Mouse (Mus musculus) stomach, embryonic 14.5 days (tissue): ENCODE data around the gene Dnah2. TPM values are rescaled to one million over a fixed set of nuclear protein-coding genes. Genes with fewer than 3 reads are reported as not detected.

Source experiments
- ATAC-seq: fragments of 200-750 bp; cut with Nextera tagmentation; 2 replicates; pipeline ENCODE4 v1.8.0; 2017; ENCODE audit warnings: low read depth, moderate TSS enrichment; ENCODE audit not compliant: insufficient number of reproducible peaks, insufficient read depth, low FRiP score
- H3K27ac ChIP-seq: fragments of 300-500 bp; sonication (generic); 2 replicates; pipeline ENCODE4 v1.5.1; 2014; ENCODE audit warnings: mild to moderate bottlenecking, low read length, moderate library complexity, mixed read lengths
- H3K27me3 ChIP-seq: fragments of 300-500 bp; sonication (generic); 2 replicates; pipeline ENCODE4 v1.6.1; 2014; ENCODE audit warnings: low read length, control low read depth, mixed read lengths; ENCODE audit not compliant: control insufficient read depth, insufficient read depth
- H3K36me3 ChIP-seq: fragments of 300-500 bp; sonication (generic); 2 replicates; pipeline ENCODE4 v1.6.1; 2014; ENCODE audit warnings: mild to moderate bottlenecking, control low read depth, low read length, moderate library complexity, mixed read lengths; ENCODE audit not compliant: control insufficient read depth, insufficient read depth
- H3K4me1 ChIP-seq: fragments of 300-500 bp; sonication (generic); 2 replicates; pipeline ENCODE4 v1.6.1; 2014; ENCODE audit warnings: low read length, control low read depth, mixed read lengths; ENCODE audit not compliant: control insufficient read depth, insufficient read depth
- H3K4me2 ChIP-seq: fragments of 300-500 bp; sonication (generic); replicated peaks from 2 replicates; pipeline ENCODE4 v1.6.1; 2014; ENCODE audit warnings: low read depth, low read length, control low read depth
- H3K4me3 ChIP-seq: fragments of 300-500 bp; sonication (generic); 2 replicates; pipeline ENCODE4 v1.5.1; 2014; ENCODE audit warnings: low read depth, low read length, control low read depth
- H3K9ac ChIP-seq: fragments of 300-500 bp; sonication (generic); replicated peaks from 2 replicates; pipeline ENCODE4 v1.6.1; 2014; ENCODE audit warnings: low read depth, mild to moderate bottlenecking, control low read depth, low read length, moderate library complexity, mixed read lengths
- H3K9me3 ChIP-seq: fragments of 300-500 bp; sonication (generic); 2 replicates; pipeline ENCODE4 v1.6.1; 2016; ENCODE audit warnings: low read depth, low read length, control low read depth; ENCODE audit not compliant: control insufficient read depth
- WGBS: fragments of 180-500 bp; shearing (Covaris S2); extraction: QIAGEN DNeasy Blood & Tissue Kit; methylation state at CpG from one replicate; pipeline ENCODE4 v1.1.7; 2014; 5-methylcytosine and 5-hydroxymethylcytosine counted together
- polyA plus RNA-seq: library from polyadenylated mRNA; unstranded; fragments of >200 nt; fragmentation: Nextera tagmentation; extraction: Ambion mirVana; gene quantifications from 2 replicates; pipeline ENCODE4 v1.2.1, GENCODE M21; 2014

Dnah2 gene
- polyA plus RNA-seq, 1 experiment from 2014 or later: 1.4 TPM

GRCm38 (mm10) chr11:69487474-69487873, 61.4 kb downstream of the Dnah2 start:
- no peak overlapping the region for H3K4me2 ChIP-seq
- 70% methylated on average over 2 of the region's 2 CpGs for WGBS
- no peaks in the 10 kb centered on the region for H3K27me3 ChIP-seq
- no peak for ATAC-seq
- no peaks in the 10 kb centered on the region for H3K9me3 ChIP-seq
- no peaks in the 10 kb centered on the region for H3K36me3 ChIP-seq
- H3K27ac ChIP-seq: no peak overlapping the region
- no peak overlapping the region for H3K9ac ChIP-seq
- H3K4me1 ChIP-seq: no peaks in the 10 kb centered on the region
- H3K4me3 ChIP-seq: no peak overlapping the region

GRCm38 (mm10) chr11:69477645-69478044, 71.3 kb downstream of the Dnah2 start:
- no peak overlapping the region for H3K9ac ChIP-seq
- ATAC-seq: no peak
- no peak overlapping the region for H3K4me2 ChIP-seq
- no peaks in the 10 kb centered on the region for H3K36me3 ChIP-seq
- WGBS: 90% methylated on average over 8 of the region's 8 CpGs
- H3K27me3 ChIP-seq: no peaks in the 10 kb centered on the region
- H3K4me1 ChIP-seq: no peaks in the 10 kb centered on the region
- no peak overlapping the region for H3K4me3 ChIP-seq
- no peak overlapping the region for H3K27ac ChIP-seq
- H3K9me3 ChIP-seq: no peaks in the 10 kb centered on the region

- no peak overlapping the region for H3K4me2 ChIP-seq
- no peak for ATAC-seq
- H3K27me3 ChIP-seq: no peaks in the 10 kb centered on the region
- no peaks in the 10 kb centered on the region for H3K36me3 ChIP-seq
- no peak overlapping the region for H3K4me3 ChIP-seq
- WGBS: 90% methylated on average over 10 of the region's 10 CpGs
- H3K9me3 ChIP-seq: no peaks in the 10 kb centered on the region
- H3K4me1 ChIP-seq: no peaks in the 10 kb centered on the region
- no peak overlapping the region for H3K27ac ChIP-seq
- no peak overlapping the region for H3K9ac ChIP-seq
Observed at GRCm38 (mm10) chr11:69476802-69477201, 72.1 kb downstream of the Dnah2 start.

- 34% methylated on average over 5 of the region's 5 CpGs for WGBS
- no peaks in the 10 kb centered on the region for H3K27me3 ChIP-seq
- H3K4me1 ChIP-seq: no peaks in the 10 kb centered on the region
- H3K4me2 ChIP-seq: no peak overlapping the region
- H3K27ac ChIP-seq: no peak overlapping the region
- no peak for ATAC-seq
- no peaks in the 10 kb centered on the region for H3K9me3 ChIP-seq
- H3K9ac ChIP-seq: no peak overlapping the region
- no peaks in the 10 kb centered on the region for H3K36me3 ChIP-seq
- no peak overlapping the region for H3K4me3 ChIP-seq
Observed at GRCm38 (mm10) chr11:69474737-69475136, 74.2 kb downstream of the Dnah2 start.

- no peaks in the 10 kb centered on the region for H3K27me3 ChIP-seq
- no peaks in the 10 kb centered on the region for H3K4me1 ChIP-seq
- H3K36me3 ChIP-seq: no peaks in the 10 kb centered on the region
- no peak overlapping the region for H3K4me2 ChIP-seq
- H3K27ac ChIP-seq: no peak overlapping the region
- H3K9ac ChIP-seq: no peak overlapping the region
- WGBS: 35% methylated on average over 5 of the region's 5 CpGs
- H3K4me3 ChIP-seq: no peak overlapping the region
- no peaks in the 10 kb centered on the region for H3K9me3 ChIP-seq
- ATAC-seq: no peak
Observed at GRCm38 (mm10) chr11:69472687-69473086, 76.2 kb downstream of the Dnah2 start.

- Histone ChIP-seq H3K9ac (no peak overlapping the region), H3K27me3 (no peaks in the 10 kb centered on the region), H3K27ac (no peak overlapping the region), H3K4me2 (no peak overlapping the region), H3K9me3 (no peaks in the 10 kb centered on the region), H3K4me3 (no peak overlapping the region), H3K4me1 (no peaks in the 10 kb centered on the region), H3K36me3 (no peaks in the 10 kb centered on the region)
- no peak for ATAC-seq
- WGBS: 16% methylated on average over 8 of the region's 8 CpGs
Observed at GRCm38 (mm10) chr11:69471491-69471890, 77.4 kb downstream of the Dnah2 start.

GRCm38 (mm10) chr11:69469301-69469700, 79.6 kb downstream of the Dnah2 start:
- ATAC-seq: no peak
- H3K27ac ChIP-seq: no peak overlapping the region
- H3K9me3 ChIP-seq: no peaks in the 10 kb centered on the region
- H3K4me2 ChIP-seq: no peak overlapping the region
- WGBS: 72% methylated on average over 9 of the region's 9 CpGs
- H3K4me3 ChIP-seq: no peak overlapping the region
- H3K4me1 ChIP-seq: no peaks in the 10 kb centered on the region
- H3K36me3 ChIP-seq: no peaks in the 10 kb centered on the region
- no peaks in the 10 kb centered on the region for H3K27me3 ChIP-seq
- H3K9ac ChIP-seq: no peak overlapping the region

- Histone ChIP-seq H3K27ac (no peak overlapping the region), H3K9me3 (peaks cover 3% of the 10 kb centered on the region; the same call in 1 of the 2 replicates), H3K9ac (no peak overlapping the region), H3K4me2 (no peak overlapping the region), H3K4me3 (no peak overlapping the region), H3K36me3 (no peaks in the 10 kb centered on the region), H3K27me3 (no peaks in the 10 kb centered on the region), H3K4me1 (no peaks in the 10 kb centered on the region)
- no peak for ATAC-seq
- WGBS: 95% methylated on average over 7 of the region's 7 CpGs
Observed at GRCm38 (mm10) chr11:69463996-69464395, 84.9 kb downstream of the Dnah2 start.

- no peak for ATAC-seq
- H3K27ac ChIP-seq: peak overlapping the region; percentile 15; the same call in 1 of the 2 replicates
Observed at GRCm38 (mm10) chr11:69461568-69461967, 87.3 kb downstream of the Dnah2 start.

More at GRCm38 (mm10) chr11:69461568-69461967, 87.3 kb downstream of the Dnah2 start:
- Histone ChIP-seq H3K36me3 (no peaks in the 10 kb centered on the region), H3K27me3 (no peaks in the 10 kb centered on the region), H3K9me3 (peaks cover 3% of the 10 kb centered on the region; the same call in 1 of the 2 replicates), H3K4me1 (0 out of 2 replicates have a peak, but pooled peaks cover 4% of the 10 kb centered on the region), H3K9ac (no peak overlapping the region), H3K4me2 (no peak overlapping the region), H3K4me3 (no peak overlapping the region)
- WGBS: 47% methylated on average over 5 of the region's 5 CpGs
